Mouse (Mus musculus) mouse trophoblast stem cell (cell line): ENCODE data around the gene Usp54.
"Not testable (repeated sequence)": the region's sequence is repeated elsewhere in the genome, so short reads cannot be mapped to it uniquely, and the experiment has no call there.

Experiments used
- in situ Hi-C, 2 experiments: fragments of 300-500 bp; cut with MseI, MboI; formaldehyde crosslinking; loops; 2 replicates in 1 of 2; 3 replicates in 1 of 2; pipeline ENCODE4 v1.15.1; 2025

The Usp54 gene

DNA sequence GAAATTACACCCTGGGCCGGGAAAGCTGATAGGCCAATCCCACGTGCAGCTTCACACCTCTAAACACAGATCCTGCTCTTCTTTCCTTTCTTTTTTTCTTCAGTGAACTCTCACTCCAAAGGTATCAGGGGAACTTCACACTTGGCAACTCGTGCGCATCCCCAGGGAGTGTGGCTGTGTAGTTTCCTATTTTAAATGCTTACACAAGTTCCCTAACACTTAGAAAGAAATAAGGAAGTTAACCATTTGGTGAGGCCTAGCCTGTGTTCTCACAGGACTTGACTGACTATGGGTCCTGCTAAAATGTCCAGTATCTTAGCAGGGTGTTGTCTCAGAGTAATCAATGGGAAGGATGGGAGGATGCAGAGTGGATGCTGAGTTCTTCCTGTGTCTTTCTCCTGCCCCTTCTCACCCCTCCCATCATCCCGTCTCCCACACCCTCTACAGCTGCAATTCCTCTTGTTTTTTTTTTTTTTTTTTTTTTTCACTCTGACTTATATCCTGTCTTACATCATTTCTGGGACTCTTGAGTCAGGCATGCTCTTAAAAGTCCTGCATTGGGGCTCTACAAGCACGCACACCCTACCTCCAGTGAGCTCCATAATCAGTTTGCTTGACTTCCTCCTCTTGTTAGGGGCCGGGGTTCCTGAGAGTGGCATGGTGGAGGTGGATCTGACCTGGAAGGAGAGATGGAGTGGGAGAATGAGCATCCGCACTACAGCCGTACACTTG is 14.0 kb upstream of the Usp54 start:
- in situ Hi-C loops, result loop anchor here (5.0 to 10.0 kb wide), 2 partner anchors 78 to 80 kb away; no protein-coding TSS in a partner anchor

GRCm38 (mm10) chr14:20651722-20652256 is 10.9 kb upstream of the Usp54 start:
- in situ Hi-C loops, result loop anchor here in 1 of 2 experiments (10.0 kb wide), 1 partner anchor 77 kb away; no protein-coding TSS in a partner anchor

- in situ Hi-C loops, result loop anchor here in 1 of 2 experiments (10.0 kb wide), 1 partner anchor 76 kb away; no protein-coding TSS in a partner anchor
Measured at GRCm38 (mm10) chr14:20651000-20651399, 10.1 kb upstream of the Usp54 start.

- in situ Hi-C loops, result no loop called here
Measured at GRCm38 (mm10) chr14:20646381-20646780, 5.5 kb upstream of the Usp54 start.

GRCm38 (mm10) chr14:20645547-20645946 is 4.7 kb upstream of the Usp54 start:
- in situ Hi-C loops, result no loop called here

DNA sequence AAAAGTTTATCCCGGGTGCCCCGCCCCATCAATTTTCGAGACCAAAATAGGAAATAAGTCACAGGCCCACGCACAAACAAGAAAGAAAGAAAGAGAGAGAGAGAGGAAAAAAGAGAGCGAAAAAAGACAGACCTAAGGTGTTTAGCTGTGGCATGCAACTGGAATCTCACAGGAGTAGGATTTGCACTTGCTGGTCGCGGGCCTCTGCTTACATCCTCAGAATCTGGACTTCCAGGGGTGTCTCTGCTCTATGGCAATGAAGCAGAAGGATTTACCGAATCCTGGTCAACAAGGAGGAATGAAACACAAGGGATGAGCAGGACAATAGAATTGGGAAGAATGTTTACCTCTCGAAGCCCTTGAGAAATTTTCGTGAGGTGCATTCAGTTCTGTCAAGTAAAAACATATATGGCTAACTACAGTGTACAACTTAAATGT is 594 bp upstream of the Usp54 start:
- in situ Hi-C loops, result no loop called here

DNA sequence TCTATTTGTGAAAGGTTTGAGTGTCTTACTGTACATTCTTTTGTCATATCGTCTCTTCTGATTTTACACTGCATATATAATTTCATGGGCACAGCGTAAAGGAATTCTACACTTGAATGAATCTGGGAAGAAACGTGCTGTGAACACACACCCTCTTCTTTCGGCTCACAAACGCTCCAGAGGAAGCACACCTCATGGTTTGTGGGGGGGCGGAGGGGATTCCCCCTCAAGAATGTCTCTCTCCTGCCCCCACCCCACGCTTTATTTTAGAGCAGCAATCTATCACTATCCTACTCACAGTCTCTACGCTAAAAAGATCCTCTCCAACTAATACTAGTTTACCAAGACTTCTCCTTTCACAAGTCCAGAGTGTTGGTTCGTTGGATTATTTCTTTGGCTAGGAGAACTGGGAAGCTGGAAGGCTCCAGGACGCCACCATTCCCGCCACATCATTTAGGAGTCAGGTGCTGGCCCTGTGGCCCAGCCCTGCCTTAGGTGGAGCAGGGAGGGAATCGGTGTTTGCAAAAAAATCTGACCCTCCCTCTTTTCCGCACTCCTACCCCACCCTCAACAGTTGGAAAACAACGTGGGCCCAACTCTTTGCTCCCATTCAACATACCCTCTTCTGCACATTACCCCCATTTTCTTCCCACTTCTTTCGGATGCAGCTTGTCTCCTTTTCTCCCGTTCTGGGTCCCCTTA is 794 bp downstream of the Usp54 start:
- in situ Hi-C loops, result no loop called here

GRCm38 (mm10) chr14:20638702-20639101 is 2.2 kb downstream of the Usp54 start:
- in situ Hi-C loops, result no loop called here

DNA sequence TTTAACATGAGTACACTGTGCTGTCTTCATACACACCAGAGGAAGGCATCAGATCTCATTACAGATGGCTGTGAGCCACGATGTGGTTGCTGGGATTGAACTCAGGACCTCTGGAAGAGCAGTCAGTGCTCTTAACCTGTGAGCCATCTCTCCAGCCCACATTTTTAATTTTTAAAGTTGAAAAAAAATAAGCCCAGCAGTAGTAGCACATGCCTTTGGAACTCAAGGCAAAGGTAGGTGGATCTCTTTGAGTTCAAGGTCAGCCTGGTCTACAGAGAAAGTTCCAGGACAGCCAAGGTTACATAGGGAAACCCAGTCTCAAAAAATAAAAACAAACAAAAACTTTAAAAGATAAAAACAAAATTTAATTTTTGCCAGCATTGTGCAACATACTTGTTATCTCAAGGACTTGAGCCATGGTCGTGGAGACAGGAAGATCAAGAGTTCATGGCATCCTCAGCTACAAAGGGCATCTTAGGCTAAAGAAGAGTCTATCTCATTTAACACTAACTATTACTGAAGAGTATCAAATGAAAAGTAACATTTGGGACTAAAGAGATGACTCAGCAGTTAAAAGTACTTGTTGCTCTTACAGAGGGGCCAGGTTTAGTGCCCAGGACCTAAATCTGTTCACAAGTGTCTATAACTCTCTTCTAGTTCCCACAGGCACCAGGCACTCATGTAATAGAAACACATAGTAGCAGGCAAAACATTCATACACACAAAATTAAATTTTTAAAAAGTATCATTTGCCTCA is 2.9 kb downstream of the Usp54 start:
- in situ Hi-C loops, result no loop called here

- in situ Hi-C loops, result not testable (repeated sequence)
Measured at GRCm38 (mm10) chr14:20636968-20637367, 3.9 kb downstream of the Usp54 start.

- in situ Hi-C loops, result no loop called here
Measured at GRCm38 (mm10) chr14:20635546-20635945, 5.3 kb downstream of the Usp54 start.

DNA sequence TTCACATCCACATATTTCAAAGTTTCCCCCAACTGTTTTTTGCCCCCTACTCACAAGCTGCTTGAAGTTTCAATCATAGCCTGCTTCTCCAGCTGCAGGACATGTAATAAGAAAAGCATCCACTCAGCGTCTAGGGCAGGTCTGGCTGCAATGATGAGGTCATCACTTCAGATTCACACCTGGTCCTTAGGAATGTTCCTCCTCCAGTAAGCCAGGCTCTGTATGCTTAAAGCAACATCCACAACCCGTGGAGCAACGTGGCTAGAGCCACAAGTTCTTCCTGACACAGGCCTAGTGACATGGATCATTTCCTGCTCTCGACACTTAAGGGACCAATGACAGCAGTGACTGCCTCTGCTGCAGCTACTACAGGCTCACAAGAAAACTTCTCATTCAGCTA is 9.6 kb downstream of the Usp54 start:
- in situ Hi-C loops, result no loop called here

GRCm38 (mm10) chr14:20626971-20627370 is 13.9 kb downstream of the Usp54 start:
- in situ Hi-C loops, result no loop called here

- in situ Hi-C loops, result no loop called here
Measured at GRCm38 (mm10) chr14:20626447-20626846, 14.4 kb downstream of the Usp54 start.

GRCm38 (mm10) chr14:20622907-20623306 is 18.0 kb downstream of the Usp54 start:
- in situ Hi-C loops, result no loop called here

DNA sequence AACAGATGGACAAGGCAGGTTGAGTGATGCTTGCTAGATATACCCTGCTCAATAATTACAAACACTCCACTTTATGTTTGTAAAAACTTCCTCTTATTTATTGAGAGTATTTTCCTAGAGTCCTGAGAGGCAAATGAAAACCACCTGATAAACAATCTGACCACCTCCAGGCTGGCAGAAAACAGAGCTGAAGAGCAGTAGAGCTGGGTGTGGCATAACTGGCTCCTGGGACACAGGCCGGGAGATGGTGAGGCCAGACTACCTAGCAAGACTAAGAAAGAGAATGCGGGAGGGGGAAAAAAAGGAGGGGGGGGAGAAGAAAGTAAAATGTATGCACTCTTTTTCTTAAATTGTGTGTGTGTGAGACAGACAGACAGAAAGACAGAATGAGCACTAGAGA is 18.5 kb downstream of the Usp54 start:
- in situ Hi-C loops, result no loop called here

DNA sequence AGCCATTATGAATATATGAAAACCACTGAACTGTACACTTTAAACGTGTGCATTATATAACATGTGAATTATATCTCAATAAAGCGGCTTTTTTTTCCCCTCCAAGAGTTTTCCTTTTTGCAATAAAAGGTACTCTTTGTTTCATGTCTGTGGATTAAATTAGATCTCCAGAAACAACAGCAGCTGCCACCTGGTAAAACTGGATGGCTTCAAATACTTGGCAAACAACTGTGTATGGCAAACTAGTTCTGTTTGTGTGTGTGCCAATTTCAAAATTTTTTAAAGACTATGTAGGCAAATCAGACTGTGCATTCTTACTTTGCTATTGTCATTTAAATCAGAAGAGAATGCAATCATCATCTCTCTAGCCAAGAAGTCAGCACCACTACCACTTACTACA is 19.0 kb downstream of the Usp54 start:
- in situ Hi-C loops, result no loop called here

DNA sequence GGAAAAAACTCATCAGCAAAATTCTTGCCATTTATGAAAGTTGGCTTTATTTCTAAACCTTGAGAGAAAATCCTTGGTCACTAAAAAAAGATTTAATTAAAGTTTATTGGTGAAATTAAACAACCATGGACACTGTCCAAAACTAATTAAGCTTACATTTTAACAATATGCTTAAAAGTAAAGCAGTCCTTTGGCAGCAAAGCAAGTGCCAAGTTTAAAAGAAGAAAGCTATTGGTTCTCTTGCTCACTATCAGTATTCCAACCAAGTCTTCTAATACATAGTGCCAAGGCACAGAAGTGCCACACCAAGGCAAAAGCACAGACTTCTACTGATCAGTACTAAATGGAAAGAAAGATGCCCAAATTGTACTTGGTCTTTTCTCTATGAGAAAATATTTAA is 21.7 kb downstream of the Usp54 start:
- in situ Hi-C loops, result no loop called here

DNA sequence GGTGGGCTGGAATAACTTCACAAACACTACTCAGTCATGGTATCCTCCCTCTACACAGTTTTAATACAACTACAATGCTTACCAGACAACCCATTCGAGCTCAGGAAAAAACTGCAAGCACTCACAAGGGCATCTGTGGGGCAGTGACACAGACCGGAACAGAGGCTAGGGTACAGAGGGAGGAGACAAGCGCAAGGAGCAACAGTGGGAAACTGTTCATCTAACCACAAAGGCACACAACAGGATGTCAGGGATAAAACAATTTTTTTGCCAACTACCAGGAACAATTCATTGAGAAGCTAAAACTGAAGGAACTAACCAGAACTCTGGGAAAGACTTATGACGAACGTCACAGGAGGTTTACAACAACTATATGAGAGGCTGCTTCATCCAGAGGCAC is 22.7 kb downstream of the Usp54 start:
- in situ Hi-C loops, result no loop called here

GRCm38 (mm10) chr14:20616421-20616820 is 24.4 kb downstream of the Usp54 start:
- in situ Hi-C loops, result no loop called here

GRCm38 (mm10) chr14:20615075-20615474 is 25.8 kb downstream of the Usp54 start:
- in situ Hi-C loops, result no loop called here

- in situ Hi-C loops, result no loop called here
Measured at GRCm38 (mm10) chr14:20612820-20613219, 28.0 kb downstream of the Usp54 start.
